Mouse (Mus musculus): Measurements from ENCODE around the gene Osbpl3.

- TF ChIP-seq CTCF (IDR thresholded peaks at IDR 0.05; ENCODE audit: control insufficient read depth, insufficient read depth, insufficient replicate concordance, low read depth, low read length) (no peak), POLR2A (IDR thresholded peaks at IDR 0.05; ENCODE audit: control insufficient read depth, low read depth, low read length) (no peak)
These were observed 89.3 kb downstream of the Osbpl3 start for GRCm38 (mm10) chr6:50366724-50367123.
